Mouse (Mus musculus) midbrain, embryonic 12.5 days (tissue): ENCODE results near the gene Olfr361. TPM values are rescaled to one million over a fixed set of nuclear protein-coding genes. Genes with fewer than 3 reads are reported as not detected.
"Not testable (repeated sequence)": the region's sequence is repeated elsewhere in the genome, so short reads cannot be mapped to it uniquely, and the experiment has no call there.

ENCODE experiments used
- ATAC-seq: fragments of 200-750 bp; cut with Nextera tagmentation; 2 replicates; pipeline ENCODE4 v1.8.0; 2017; ENCODE audit warnings: low read depth, moderate TSS enrichment, moderate library complexity; ENCODE audit not compliant: low FRiP score
- H3K27ac ChIP-seq: fragments of 300-500 bp; sonication (generic); replicated peaks from 2 replicates; pipeline ENCODE4 v1.5.1; 2016; ENCODE audit warnings: mild to moderate bottlenecking
- H3K27me3 ChIP-seq: fragments of 300-500 bp; sonication (generic); 2 replicates; pipeline ENCODE4 v1.6.1; 2016; ENCODE audit warnings: mild to moderate bottlenecking
- H3K36me3 ChIP-seq: fragments of 300-500 bp; sonication (generic); 2 replicates; pipeline ENCODE4 v1.6.1; 2016
- H3K4me1 ChIP-seq: fragments of 300-500 bp; sonication (generic); 2 replicates; pipeline ENCODE4 v1.6.1; 2016
- H3K4me2 ChIP-seq: fragments of 300-500 bp; sonication (generic); replicated peaks from 2 replicates; pipeline ENCODE4 v1.6.1; 2016; ENCODE audit warnings: mild to moderate bottlenecking, moderate library complexity
- H3K4me3 ChIP-seq: fragments of 300-500 bp; sonication (generic); 2 replicates; pipeline ENCODE4 v1.5.1; 2016; ENCODE audit warnings: mild to moderate bottlenecking
- H3K9ac ChIP-seq: fragments of 300-500 bp; sonication (generic); replicated peaks from 2 replicates; pipeline ENCODE4 v1.6.1; 2016; ENCODE audit warnings: mild to moderate bottlenecking, moderate library complexity
- H3K9me3 ChIP-seq: fragments of 300-500 bp; sonication (generic); 2 replicates; pipeline ENCODE4 v1.6.1; 2016; ENCODE audit warnings: mild to moderate bottlenecking
- WGBS: fragments of 180-500 bp; shearing (Covaris S2); methylation state at CpG from one replicate; pipeline ENCODE4 v1.1.7; 2016; 5-methylcytosine and 5-hydroxymethylcytosine counted together
- polyA plus RNA-seq: library from polyadenylated mRNA; unstranded; fragments of >200 nt; fragmentation: Nextera tagmentation; extraction: Ambion mirVana; gene quantifications from 2 replicates; pipeline ENCODE4 v1.2.1, GENCODE M21; 2016

Olfr361 gene
- polyA plus RNA-seq = not detected in 2 replicates

DNA sequence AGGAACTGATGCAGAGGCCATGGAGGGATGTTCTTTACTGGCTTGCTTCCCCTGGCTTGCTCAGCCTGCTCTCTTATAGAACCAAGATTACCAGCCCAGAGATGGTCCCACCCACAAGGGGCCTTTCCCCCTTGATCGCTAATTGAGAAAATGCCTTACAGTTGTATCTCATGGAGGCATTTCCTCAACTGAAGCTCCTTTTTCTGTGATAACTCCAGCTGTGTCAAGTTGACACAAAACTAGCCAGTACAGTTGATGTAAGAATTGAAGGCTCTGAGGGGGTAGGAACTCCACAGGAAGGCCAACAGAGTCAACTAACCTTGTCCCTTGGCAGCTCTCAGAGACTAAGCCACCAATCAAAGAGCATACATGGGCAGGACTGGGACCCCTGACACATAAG, at the start of gene Olfr361:
Olfr361 (minus strand) TSS at position 101 of the 400 bp plus-strand sequence.
- ATAC-seq, H3K4me3 ChIP-seq: not testable (repeated sequence)
- WGBS = 91% methylated on average over 1 of the region's 1 CpGs

DNA sequence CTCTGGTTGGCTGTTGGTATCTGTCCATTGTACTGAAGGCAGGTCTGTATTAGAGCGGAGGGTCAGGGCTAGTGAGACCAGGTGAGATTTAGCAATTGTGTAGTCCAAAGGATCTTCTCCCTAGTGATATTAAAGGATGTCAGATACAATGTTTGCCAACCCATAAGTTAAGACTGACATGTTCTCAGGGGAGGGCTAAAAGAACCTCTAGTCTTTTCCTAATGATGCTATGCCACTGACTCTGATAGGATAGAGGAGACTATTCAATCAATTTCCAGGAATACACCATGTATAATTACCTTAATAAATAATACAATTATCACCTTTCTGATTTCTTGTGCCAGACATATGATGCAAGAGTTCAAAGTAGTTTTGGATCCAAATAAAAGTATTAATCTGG, 28.7 kb upstream of the Olfr361 start, which contains the start of gene Olfr362:
Olfr362 (minus strand) TSS at position 101 of the 400 bp plus-strand sequence.
- ATAC-seq = no peak
- 96% methylated on average over 1 of the region's 1 CpGs for WGBS

More for the DNA sequence above, at the start of gene Olfr361:
- not testable (repeated sequence) for H3K27ac ChIP-seq, H3K4me1 ChIP-seq, H3K27me3 ChIP-seq, H3K4me2 ChIP-seq, H3K36me3 ChIP-seq, H3K9me3 ChIP-seq, H3K9ac ChIP-seq

DNA sequence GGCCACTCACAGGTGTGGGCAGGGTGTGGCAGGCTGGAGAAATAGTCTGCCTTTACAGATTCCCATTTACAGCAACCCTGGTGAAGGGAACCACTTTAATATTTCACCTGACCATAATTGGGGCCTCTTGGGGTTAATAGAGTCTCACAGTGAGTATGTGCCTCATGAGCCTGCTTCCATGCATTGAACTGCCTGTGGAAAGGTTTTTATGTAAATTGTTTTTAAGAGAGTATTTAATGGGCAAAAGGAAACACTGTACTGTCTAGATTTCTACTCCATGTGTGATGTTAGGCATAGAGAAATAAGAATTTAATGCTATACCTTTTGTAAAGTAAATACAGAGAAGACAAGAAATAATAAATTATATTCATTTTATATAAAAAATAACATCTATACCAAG, 23.6 kb downstream of the Olfr361 start, which contains the start of gene Olfr360:
Olfr360 (plus strand) TSS at position 301 of the 400 bp plus-strand sequence.
- no peaks in the 10 kb centered on the region for H3K4me1 ChIP-seq
- no peaks in the 10 kb centered on the region for H3K36me3 ChIP-seq
- no peaks in the 10 kb centered on the region for H3K27me3 ChIP-seq
- H3K27ac ChIP-seq = no peak within 1 kb of the TSS
- H3K4me3 ChIP-seq = no peak within 1 kb of the TSS
- H3K4me2 ChIP-seq = no peak within 1 kb of the TSS
- no peak for ATAC-seq
- H3K9me3 ChIP-seq = peaks cover 6% of the 10 kb centered on the region; the same call in 1 of the 2 replicates
- no peak within 1 kb of the TSS for H3K9ac ChIP-seq

More for the DNA sequence above, 28.7 kb upstream of the Olfr361 start, which contains the start of gene Olfr362:
- H3K27ac ChIP-seq = no peak within 1 kb of the TSS
- no peak within 1 kb of the TSS for H3K9ac ChIP-seq
- no peaks in the 10 kb centered on the region for H3K4me1 ChIP-seq
- no peaks in the 10 kb centered on the region for H3K27me3 ChIP-seq
- H3K4me2 ChIP-seq = no peak within 1 kb of the TSS
- no peak within 1 kb of the TSS for H3K4me3 ChIP-seq
- no peaks in the 10 kb centered on the region for H3K36me3 ChIP-seq
- H3K9me3 ChIP-seq = peaks cover 8% of the 10 kb centered on the region; the same call in 1 of the 2 replicates

Other genes with a start within 250 kb of the Olfr361 start
- gene Olfr350, start 243.0 kb downstream of the Olfr361 start, polyA plus RNA-seq = not detected in 2 replicates
- gene Olfr351, start 226.6 kb downstream of the Olfr361 start, polyA plus RNA-seq = not detected in 2 replicates
- not detected in 2 replicates for gene Olfr352, start 220.8 kb downstream of the Olfr361 start, polyA plus RNA-seq
- not detected in 2 replicates for gene Olfr353, start 196.4 kb downstream of the Olfr361 start, polyA plus RNA-seq
- not detected in 2 replicates for gene Olfr354, start 183.6 kb downstream of the Olfr361 start, polyA plus RNA-seq
- gene Olfr355, start 160.4 kb downstream of the Olfr361 start, polyA plus RNA-seq = not detected in 2 replicates
- gene Olfr356, start 152.2 kb downstream of the Olfr361 start, polyA plus RNA-seq = not detected in 2 replicates
- not detected in 2 replicates for gene Olfr357, start 95.5 kb downstream of the Olfr361 start, polyA plus RNA-seq
- gene Olfr358, start 80.0 kb downstream of the Olfr361 start, polyA plus RNA-seq = not detected in 2 replicates
- gene Olfr360, start 23.5 kb downstream of the Olfr361 start, polyA plus RNA-seq = not detected in 2 replicates
- not detected in 2 replicates for gene Olfr362, start 28.6 kb upstream of the Olfr361 start, polyA plus RNA-seq
- not detected in 2 replicates for gene Olfr364-ps1, start 50.0 kb upstream of the Olfr361 start, polyA plus RNA-seq
- gene Olfr365, start 98.9 kb upstream of the Olfr361 start, polyA plus RNA-seq = not detected in 2 replicates
- not detected in 2 replicates for gene Olfr366, start 122.3 kb upstream of the Olfr361 start, polyA plus RNA-seq
- gene Olfr368, start 237.2 kb upstream of the Olfr361 start, polyA plus RNA-seq = not detected in 2 replicates